Mouse (Mus musculus): ENCODE measurements around the gene Gm17490. TPM values are rescaled to one million over a fixed set of nuclear protein-coding genes. Genes with fewer than 3 reads are reported as not detected.

Gene Gm17490
- polyA plus RNA-seq, 1 experiment from 2014 or later: not detected

DNA sequence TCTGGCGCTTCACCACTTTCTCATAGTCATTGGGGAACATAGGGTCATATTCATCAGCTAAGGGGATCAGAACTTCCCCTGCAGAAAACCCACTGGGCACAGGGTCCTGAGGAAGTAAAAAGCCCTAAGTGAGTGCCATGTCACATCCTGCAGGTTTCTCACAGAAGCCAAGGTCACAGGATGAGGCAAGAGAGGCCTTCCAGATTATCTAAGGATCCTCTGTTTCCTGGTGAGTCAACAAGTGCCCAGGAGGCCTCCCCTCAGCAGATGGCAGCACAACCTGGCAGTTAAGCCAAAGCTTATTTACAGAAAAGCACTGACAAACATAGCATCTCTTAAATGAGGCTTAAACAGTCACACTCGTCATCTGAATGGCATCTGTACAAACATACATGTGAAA lies 29.4 kb downstream of the Gm17490 start:
- H3K9ac ChIP-seq: no peak overlapping the region
- no peaks in the 10 kb centered on the region for H3K9me3 ChIP-seq (replicated peaks)
- peaks cover 83% of the 10 kb centered on the region for H3K36me3 ChIP-seq
- WGBS: 79% methylated on average over 2 of the region's 2 CpGs
- H3K4me2 ChIP-seq: no peak overlapping the region
- H3K4me1 ChIP-seq (replicated peaks): peaks cover 6% of the 10 kb centered on the region
- no peaks in the 10 kb centered on the region for H3K27me3 ChIP-seq
- ATAC-seq (replicated peaks; ENCODE audit: insufficient number of reproducible peaks, insufficient read depth, low FRiP score, low read depth): no peak
- no peak overlapping the region for H3K4me3 ChIP-seq
- H3K27ac ChIP-seq: no peak overlapping the region

- Histone ChIP-seq H3K4me1 (replicated peaks) (no peaks in the 10 kb centered on the region), H3K27me3 (no peaks in the 10 kb centered on the region), H3K27ac (no peak overlapping the region), H3K4me3 (no peak overlapping the region), H3K36me3 (peaks cover 93% of the 10 kb centered on the region), H3K4me2 (no peak overlapping the region), H3K9ac (no peak overlapping the region), H3K9me3 (replicated peaks) (no peaks in the 10 kb centered on the region)
- WGBS: 80% methylated on average over 4 of the region's 4 CpGs
- ATAC-seq (replicated peaks; ENCODE audit: insufficient number of reproducible peaks, insufficient read depth, low FRiP score, low read depth): no peak
Measured at GRCm38 (mm10) chr2:11587996-11588395, 38.1 kb downstream of the Gm17490 start.

- no peaks in the 10 kb centered on the region for H3K27me3 ChIP-seq
- no peaks in the 10 kb centered on the region for H3K9me3 ChIP-seq (replicated peaks)
- no peak overlapping the region for H3K9ac ChIP-seq
- ATAC-seq (replicated peaks; ENCODE audit: insufficient number of reproducible peaks, insufficient read depth, low FRiP score, low read depth): no peak
- WGBS: 90% methylated on average over 4 of the region's 4 CpGs
- no peak overlapping the region for H3K4me3 ChIP-seq
- H3K4me2 ChIP-seq: no peak overlapping the region
- H3K27ac ChIP-seq: no peak overlapping the region
- peaks cover 14% of the 10 kb centered on the region for H3K36me3 ChIP-seq
- H3K4me1 ChIP-seq (replicated peaks): no peaks in the 10 kb centered on the region
Measured at GRCm38 (mm10) chr2:11579399-11579798, 46.7 kb downstream of the Gm17490 start.

- Histone ChIP-seq H3K9me3 (replicated peaks) (no peaks in the 10 kb centered on the region), H3K4me3 (no peak overlapping the region), H3K27me3 (no peaks in the 10 kb centered on the region), H3K4me2 (no peak overlapping the region), H3K27ac (no peak overlapping the region), H3K9ac (no peak overlapping the region), H3K4me1 (replicated peaks) (no peaks in the 10 kb centered on the region), H3K36me3 (peaks cover 5% of the 10 kb centered on the region; the same call in 1 of the 2 replicates)
- ATAC-seq (replicated peaks; ENCODE audit: insufficient number of reproducible peaks, insufficient read depth, low FRiP score, low read depth): no peak
- 82% methylated on average over 6 of the region's 6 CpGs for WGBS
Measured at GRCm38 (mm10) chr2:11578187-11578586, 47.9 kb downstream of the Gm17490 start.

Other genes starting within 250 kb of the Gm17490 start
- gene Pfkfb3, start 72.2 kb downstream of the Gm17490 start, polyA plus RNA-seq (2015; fragmentation: Nextera tagmentation; extraction: Ambion mirVana): 9.8 and 14.6 TPM in 2 replicates
- 79.8 and 87.7 TPM in 2 replicates for gene Rbm17, start 22.1 kb downstream of the Gm17490 start, polyA plus RNA-seq (2015; fragmentation: Nextera tagmentation; extraction: Ambion mirVana)
- 1.6 and 17.9 TPM in 2 replicates for gene Il2ra, start 16.5 kb upstream of the Gm17490 start, polyA plus RNA-seq (2015; fragmentation: Nextera tagmentation; extraction: Ambion mirVana)
- 11.7 and 15.4 TPM in 2 replicates for gene Il15ra, start 79.0 kb upstream of the Gm17490 start, polyA plus RNA-seq (2015; fragmentation: Nextera tagmentation; extraction: Ambion mirVana)
- 97.6 and 108 TPM in 2 replicates for gene Fbh1, start 151.3 kb upstream of the Gm17490 start, polyA plus RNA-seq (2015; fragmentation: Nextera tagmentation; extraction: Ambion mirVana)
- 26.7 and 37.9 TPM in 2 replicates for gene Ankrd16, start 151.6 kb upstream of the Gm17490 start, polyA plus RNA-seq (2015; fragmentation: Nextera tagmentation; extraction: Ambion mirVana)

All from heart, embryonic 15.5 days (tissue).